Mouse (Mus musculus) thymus, postnatal 14 days (tissue): ENCODE measurements around the gene Vmn1r2.
"Not testable (repeated sequence)": the region's sequence is repeated elsewhere in the genome, so short reads cannot be mapped to it uniquely, and the experiment has no call there.

Source experiments
- DNase-seq: peaks from one replicate; pipeline ENCODE4 v3.0.0; 2021

The Vmn1r2 gene

DNA sequence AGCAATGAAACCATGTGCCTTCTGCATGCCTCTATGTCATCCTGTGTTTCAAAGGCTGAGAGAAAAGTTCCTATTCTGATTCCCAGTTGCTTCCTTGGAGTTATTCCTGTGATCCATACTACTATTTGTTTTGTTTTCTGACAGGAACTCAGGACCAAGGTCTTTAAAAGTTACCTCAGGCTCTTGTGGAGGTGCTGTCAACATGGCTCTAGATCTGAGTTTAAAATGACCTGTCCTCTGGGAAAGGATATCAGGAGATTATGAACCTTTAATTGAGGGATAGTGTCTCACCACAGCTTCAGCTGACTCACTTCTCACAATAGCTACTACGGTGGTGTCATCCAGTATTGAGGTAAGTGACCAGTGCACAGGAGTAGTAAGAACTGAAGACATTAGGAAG lies at the start of gene Vmn1r2:
Vmn1r2 (plus strand) TSS at position 301 of the 400 bp plus-strand sequence.
- DNase-seq = not testable (repeated sequence)

GRCm38 (mm10) chr4:3147926-3148325 lies 19.2 kb upstream of the Vmn1r2 start:
- not testable (repeated sequence) for DNase-seq

GRCm38 (mm10) chr4:3153320-3153719 lies 13.8 kb upstream of the Vmn1r2 start:
- DNase-seq = not testable (repeated sequence)

GRCm38 (mm10) chr4:3164429-3164828 lies 2.7 kb upstream of the Vmn1r2 start:
- not testable (repeated sequence) for DNase-seq

DNA sequence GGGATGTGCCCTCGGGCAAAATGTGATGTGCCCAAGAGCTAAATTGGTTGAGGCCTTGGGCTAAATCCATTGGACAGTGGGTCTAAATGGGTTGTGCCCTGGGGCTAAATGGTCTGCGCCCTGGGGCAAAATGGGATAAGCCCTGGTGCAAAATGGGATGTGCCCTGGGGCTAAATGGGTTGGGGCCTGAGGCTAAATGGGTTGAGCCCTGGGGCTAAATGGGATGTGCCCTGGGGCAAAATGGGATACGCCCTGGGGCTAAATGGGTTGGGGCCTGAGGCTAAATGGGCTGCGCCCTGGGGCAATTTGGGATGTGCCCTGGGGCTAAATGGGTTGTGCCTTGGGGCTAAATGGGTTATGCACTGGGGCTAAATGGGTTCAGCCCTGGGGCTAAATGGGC lies 2.1 kb upstream of the Vmn1r2 start:
- DNase-seq = peak; percentile 14

- DNase-seq = not testable (repeated sequence)
These were observed 7.5 kb downstream of the Vmn1r2 start for GRCm38 (mm10) chr4:3174586-3174985.

DNA sequence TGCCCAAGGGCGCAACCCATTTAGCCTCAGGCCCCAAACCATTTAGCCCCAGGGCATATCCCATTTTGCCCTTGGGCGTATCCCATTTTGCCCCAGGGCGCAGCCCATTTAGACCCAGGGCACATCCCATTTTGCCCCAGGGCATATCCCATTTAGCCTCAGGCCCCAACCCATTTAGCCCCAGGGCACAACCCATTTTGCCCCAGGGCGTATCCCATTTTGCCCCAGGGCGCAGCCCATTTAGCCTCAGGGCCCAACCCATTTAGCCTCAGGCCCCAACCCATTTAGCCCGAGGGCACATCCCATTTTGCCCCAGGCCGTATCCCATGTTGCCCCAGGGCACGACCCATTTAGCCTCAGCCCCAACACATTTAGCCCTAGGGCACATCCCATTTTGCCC lies 8.6 kb downstream of the Vmn1r2 start:
- DNase-seq = not testable (repeated sequence)

DNA sequence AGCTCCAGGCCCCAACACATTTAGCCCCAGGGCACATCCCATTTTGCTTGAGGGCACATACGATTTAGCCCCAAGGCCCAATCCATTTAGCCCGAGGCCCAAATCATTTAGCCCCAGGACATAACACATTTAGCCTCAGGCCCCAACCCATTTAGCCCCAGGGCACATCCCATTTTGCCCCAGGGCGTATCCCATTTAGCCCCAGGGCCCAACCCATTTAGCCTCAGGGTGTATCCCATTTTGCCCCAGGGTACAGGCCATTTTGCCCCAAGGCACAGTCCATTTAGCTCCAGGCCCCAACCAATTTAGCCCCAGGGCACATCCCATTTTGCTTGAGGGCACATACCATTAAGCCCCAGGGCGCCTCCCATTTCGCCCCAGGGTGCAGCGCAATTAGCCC lies 9.1 kb downstream of the Vmn1r2 start:
- not testable (repeated sequence) for DNase-seq

DNA sequence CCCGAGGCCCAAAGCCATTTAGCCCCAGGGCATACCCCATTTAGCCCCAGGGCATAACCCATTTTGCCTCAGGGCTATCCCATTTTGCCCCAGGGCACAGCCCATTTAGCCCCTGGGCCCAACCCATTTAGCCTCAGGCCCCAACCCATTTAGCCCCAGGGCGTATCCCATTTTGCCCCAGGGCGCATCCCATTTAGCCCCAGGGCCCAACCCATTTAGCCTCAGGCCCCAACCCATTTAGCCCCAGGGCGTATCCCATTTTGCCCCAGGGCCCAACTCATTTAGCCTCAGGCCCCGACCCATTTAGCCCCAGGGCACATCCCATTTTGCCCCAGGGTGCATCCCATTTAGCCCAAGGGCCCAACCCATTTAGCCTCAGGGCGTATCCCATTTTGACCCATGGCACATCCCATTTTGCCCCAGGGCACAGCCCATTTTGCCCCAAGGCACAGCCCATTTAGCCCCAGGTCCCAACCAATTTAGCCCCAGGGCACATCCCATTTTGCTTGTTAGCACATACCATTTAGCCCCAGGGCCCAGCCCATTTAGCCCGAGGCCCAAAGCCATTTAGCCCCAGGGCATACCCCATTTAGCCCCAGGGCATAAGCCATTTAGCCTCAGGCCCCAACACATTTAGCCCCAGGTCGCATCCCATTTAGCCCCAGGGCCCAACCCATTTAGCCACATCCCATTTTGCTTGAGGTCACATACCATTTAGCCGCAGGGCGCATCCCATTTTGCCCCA lies 9.8 kb downstream of the Vmn1r2 start:
- peak; percentile 8 for DNase-seq

GRCm38 (mm10) chr4:3185258-3185657 lies 18.1 kb downstream of the Vmn1r2 start, which contains the start of gene Vmn1r3:
TSS of gene Vmn1r3 (minus strand) at chr4:3185358.
- not testable (repeated sequence) for DNase-seq

DNA sequence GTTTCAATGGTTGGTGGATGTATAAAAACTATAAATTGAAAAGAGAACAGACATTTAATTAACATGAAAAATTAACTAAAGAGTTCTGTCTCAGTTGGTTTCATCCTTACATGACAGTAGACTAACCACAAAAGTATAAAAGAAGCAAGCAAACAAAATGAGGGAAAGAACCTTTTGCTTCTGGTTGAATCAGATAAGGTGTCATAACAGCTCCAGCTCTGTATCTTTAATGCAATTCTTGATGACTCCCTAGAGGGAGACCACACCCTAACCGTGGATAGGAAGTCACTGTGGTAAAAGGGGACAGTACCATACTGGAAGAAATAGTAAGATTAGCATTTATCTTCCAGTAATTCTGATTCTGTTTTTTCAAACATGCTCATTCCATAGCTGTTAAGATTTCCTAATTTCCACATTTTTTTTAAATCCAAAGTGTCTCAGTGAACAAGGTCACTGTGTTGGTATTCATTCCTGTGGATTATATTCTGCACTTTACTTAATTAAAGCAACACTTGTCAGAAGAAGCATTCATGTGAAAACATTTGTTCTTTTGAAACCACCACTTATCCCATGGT lies 42.6 kb downstream of the Vmn1r2 start:
- DNase-seq = not testable (repeated sequence)

DNA sequence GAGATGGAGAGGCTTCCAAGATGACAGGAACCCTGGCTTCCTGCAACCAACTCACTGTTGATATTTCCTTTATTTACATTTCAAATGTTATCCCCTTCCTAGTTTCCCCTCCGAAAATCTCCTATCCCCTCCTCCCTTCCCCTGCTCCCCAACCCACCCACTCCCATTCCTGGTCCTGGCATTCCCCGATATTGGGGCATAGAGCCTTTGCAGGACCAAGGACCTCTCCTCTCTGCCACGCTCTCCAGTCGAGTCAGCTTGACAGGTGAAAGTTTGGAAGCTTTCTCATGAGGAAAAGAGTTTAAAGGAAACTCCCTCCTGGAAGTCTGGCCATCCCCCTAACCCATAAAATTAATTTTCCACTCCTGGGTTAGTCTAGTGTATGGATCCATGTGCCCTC lies 46.2 kb downstream of the Vmn1r2 start:
- DNase-seq = not testable (repeated sequence)

- not testable (repeated sequence) for DNase-seq
These were observed 49.3 kb downstream of the Vmn1r2 start for GRCm38 (mm10) chr4:3216382-3216781.
